ENCODE assay signal across 8 mouse cellular contexts in the genomic region with DNA sequence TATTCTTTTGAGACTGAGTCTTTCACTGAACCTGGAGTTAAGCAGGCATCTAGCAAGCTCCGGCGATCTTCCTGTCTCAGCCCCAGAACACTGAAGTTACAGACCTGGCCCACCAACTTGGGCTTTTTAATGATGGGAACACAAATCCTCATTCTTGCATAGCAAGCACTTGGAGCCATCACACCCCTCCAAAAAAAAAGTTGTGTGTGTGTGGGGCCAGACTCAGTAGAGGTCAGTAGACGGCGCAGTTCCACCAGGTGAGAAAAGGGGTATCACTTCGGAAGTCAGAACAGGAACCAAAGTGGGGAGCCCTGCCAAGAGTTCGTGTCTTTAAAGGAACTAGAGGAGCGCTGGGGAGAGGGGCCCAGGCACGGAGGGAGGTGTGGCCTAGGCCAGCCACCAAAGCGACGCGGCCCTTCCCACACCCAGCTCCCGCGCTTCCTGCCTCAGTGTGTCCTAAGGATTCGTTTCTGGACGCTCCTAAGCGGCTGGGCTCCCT. TPM values are rescaled to one million over a fixed set of nuclear protein-coding genes. Genes with fewer than 3 reads are reported as not detected.
DNase-seq lines count a peak whose midpoint lies in the region; ATAC-seq and TF ChIP-seq lines count a peak whose summit lies in the region.

No protein-coding gene starts in this region.

- ATAC-seq in lung, embryonic 15.5 days (ENCODE audit: borderline replicate concordance, extremely low read depth, low FRiP score, low TSS enrichment) = no peak
- ATAC-seq in limb, embryonic 15.5 days (ENCODE audit: insufficient number of reproducible peaks, low FRiP score, low TSS enrichment, low read depth) = no peak

- H3K27me3 ChIP-seq in lung, embryonic 15.5 days = no peaks in the 10 kb centered on the region
- H3K27me3 ChIP-seq in erythroblast, embryonic 14.5 days (ENCODE audit: control insufficient read depth) = no peaks in the 10 kb centered on the region
- H3K27me3 ChIP-seq in limb, embryonic 15.5 days = no peaks in the 10 kb centered on the region
- H3K27me3 ChIP-seq in small intestine, adult 2 months (ENCODE audit: control insufficient read depth, insufficient read depth, low read length) = no peaks in the 10 kb centered on the region

- peak overlapping the region; percentile 91 for H3K9ac ChIP-seq in lung, embryonic 15.5 days
- H3K9ac ChIP-seq in limb, embryonic 15.5 days = peak overlapping the region; percentile 94

- H3K36me3 ChIP-seq in lung, embryonic 15.5 days = no peaks in the 10 kb centered on the region
- peaks cover 42% of the 10 kb centered on the region for H3K36me3 ChIP-seq in erythroblast, embryonic 14.5 days (ENCODE audit: control insufficient read depth)
- 0 out of 2 replicates have a peak, but pooled peaks cover 2% of the 10 kb centered on the region for H3K36me3 ChIP-seq in limb, embryonic 15.5 days
- 0 out of 2 replicates have a peak, but pooled peaks cover 2% of the 10 kb centered on the region for H3K36me3 ChIP-seq in small intestine, adult 2 months (ENCODE audit: control insufficient read depth, insufficient read depth, low read length)

- intact Hi-C loops in left cerebral cortex, postnatal 14 days (cut with DNase I) = no loop called here

- no peak for TF ChIP-seq POLR2A in small intestine, adult 2 months (IDR thresholded peaks at IDR 0.05; ENCODE audit: low read depth, low read length)

- peaks cover 33% of the 10 kb centered on the region for H3K4me1 ChIP-seq in lung, embryonic 15.5 days
- peaks cover 60% of the 10 kb centered on the region for H3K4me1 ChIP-seq in erythroblast, embryonic 14.5 days (ENCODE audit: control insufficient read depth)
- peaks cover 25% of the 10 kb centered on the region for H3K4me1 ChIP-seq in limb, embryonic 15.5 days
- H3K4me1 ChIP-seq in small intestine, adult 2 months (ENCODE audit: control insufficient read depth, insufficient read depth, insufficient read length, low read length) = peaks cover 5% of the 10 kb centered on the region; the same call in 1 of the 2 replicates

- no peaks in the 10 kb centered on the region for H3K9me3 ChIP-seq in lung, embryonic 15.5 days
- no peaks in the 10 kb centered on the region for H3K9me3 ChIP-seq in erythroblast, embryonic 14.5 days (ENCODE audit: control insufficient read depth, low read length)
- no peaks in the 10 kb centered on the region for H3K9me3 ChIP-seq in limb, embryonic 15.5 days

- DNase-seq in lung, postnatal 25 days (ENCODE audit: low spot score) = no peak
- no peak for DNase-seq in cerebellum, postnatal 25 days
- no peak for DNase-seq in left cerebral cortex, postnatal 14 days (ENCODE audit: low spot score in 2 of 2)
- no peak for DNase-seq in adrenal gland, postnatal 14 days

- H3K4me2 ChIP-seq in lung, embryonic 15.5 days = peak overlapping the region; percentile 77
- peak overlapping the region; percentile 64 for H3K4me2 ChIP-seq in limb, embryonic 15.5 days

- peak overlapping the region; percentile 74 for H3K4me3 ChIP-seq in lung, embryonic 15.5 days
- H3K4me3 ChIP-seq in erythroblast, embryonic 14.5 days (replicated peaks) = peak overlapping the region; percentile 73
- H3K4me3 ChIP-seq in limb, embryonic 15.5 days = peak overlapping the region; percentile 95
- H3K4me3 ChIP-seq in small intestine, adult 2 months (ENCODE audit: low read depth, low read length) = peak overlapping the region; percentile 80

- TF ChIP-seq CTCF in small intestine, adult 2 months (IDR thresholded peaks at IDR 0.05; ENCODE audit: extremely low read depth, insufficient read length, insufficient replicate concordance, low read depth, low read length) = peak; percentile 25; the same call in 1 of the 2 replicates

- WGBS in lung, embryonic 15.5 days = 2% methylated on average over 16 of the region's 16 CpGs
- 3% methylated on average over 16 of the region's 16 CpGs for WGBS in limb, embryonic 15.5 days
- under 1% methylated on average over 16 of the region's 16 CpGs for WGBS in small intestine, adult 2 months

- H3K27ac ChIP-seq in lung, embryonic 15.5 days = peak overlapping the region; percentile 97
- H3K27ac ChIP-seq in limb, embryonic 15.5 days = peak overlapping the region; percentile 98
- H3K27ac ChIP-seq in small intestine, adult 2 months (ENCODE audit: insufficient read depth, low read depth, low read length) = peak overlapping the region; percentile 80

RNA-seq across cellular contexts. Expression of a gene that starts 0.3 kb away (rescaled TPM):
- 25.5 and 25.9 TPM in 2 replicates for polyA plus RNA-seq in lung, embryonic 15.5 days (2015; fragmentation: Nextera tagmentation; extraction: Ambion mirVana)
- polyA plus RNA-seq in erythroblast, embryonic 14.5 days (2012) = 0.45 and 1.1 TPM in 2 replicates
- 22.5 TPM in 2 replicates for polyA plus RNA-seq in limb, embryonic 15.5 days (2015; fragmentation: Nextera tagmentation; extraction: Ambion mirVana)
- 3.0 and 6.1 TPM in 2 replicates for polyA plus RNA-seq in small intestine, adult 2 months (2012; rRNA removed)
- total RNA-seq in left cerebral cortex, postnatal 14 days (2021) = 10 to 100 TPM; 16.9 to 19.8 TPM
- 20.9 and 21.4 TPM in 2 replicates for total RNA-seq in adrenal gland, postnatal 14 days (2021)

RNA-seq across cellular contexts. Expression of a gene that starts 0.4 kb away (rescaled TPM):
- 43.8 and 45.6 TPM in 2 replicates for polyA plus RNA-seq in lung, embryonic 15.5 days (2015; fragmentation: Nextera tagmentation; extraction: Ambion mirVana)
- polyA plus RNA-seq in erythroblast, embryonic 14.5 days (2012) = 2.3 and 3.4 TPM in 2 replicates
- 39.3 and 41.5 TPM in 2 replicates for polyA plus RNA-seq in limb, embryonic 15.5 days (2015; fragmentation: Nextera tagmentation; extraction: Ambion mirVana)
- polyA plus RNA-seq in small intestine, adult 2 months (2012; rRNA removed) = 7.6 and 13.2 TPM in 2 replicates
- 10 to 100 TPM; 27.7 to 36.4 TPM for total RNA-seq in left cerebral cortex, postnatal 14 days (2021)
- 31.5 and 31.9 TPM in 2 replicates for total RNA-seq in adrenal gland, postnatal 14 days (2021)
